Comparison of ENCODE assay signal across 9 mouse cellular contexts in genomic region chr14:32165278-32166061, GRCm38 (mm10). TPM values are rescaled to one million over a fixed set of nuclear protein-coding genes. Genes with fewer than 3 reads are reported as not detected.
DNase-seq lines count a peak whose midpoint lies in the region; ATAC-seq and TF ChIP-seq lines count a peak whose summit lies in the region.
"Had no signal": no experiment of that assay in that cellular context is flagged by ENCODE, and none has a peak within 500 bp of the region (broad histone marks: within the 10 kb centered on the region; RNA-seq: fewer than 3 reads in every experiment).

No protein-coding gene starts in this region.

- TF ChIP-seq EP300 in liver, postnatal 0 days (IDR thresholded peaks at IDR 0.05; ENCODE audit: low read depth): peak; percentile 44; the same call in 1 of the 2 replicates

- peak overlapping the region; percentile 80 for H3K27ac ChIP-seq in heart, embryonic 15.5 days
- H3K27ac ChIP-seq in liver, postnatal 0 days (ENCODE audit: low read depth): peak overlapping the region; percentile 93
- 0 out of 2 replicates have a peak overlapping the region, but pooled peaks have one; percentile 4 for H3K27ac ChIP-seq in neural tube, embryonic 13.5 days (replicated peaks)

- peaks cover 56% of the 10 kb centered on the region for H3K4me1 ChIP-seq in heart, embryonic 15.5 days (replicated peaks)
- H3K4me1 ChIP-seq in liver, postnatal 0 days (ENCODE audit: insufficient read depth): peaks cover 62% of the 10 kb centered on the region
- peaks cover 39% of the 10 kb centered on the region for H3K4me1 ChIP-seq in neural tube, embryonic 13.5 days (replicated peaks)

- H3K4me2 ChIP-seq in heart, embryonic 15.5 days: peak overlapping the region; percentile 91
- peak overlapping the region; percentile 79 for H3K4me2 ChIP-seq in liver, postnatal 0 days (ENCODE audit: low read depth, low read length)
- peak overlapping the region; percentile 77 for H3K4me2 ChIP-seq in neural tube, embryonic 13.5 days

- peak; percentile 81 to 86 for DNase-seq in CD8-positive naive resting alpha-beta T cell, adult 2 months (ENCODE audit: low read depth in 2 of 2, low spot score in 2 of 2)
- peak; percentile 81 for DNase-seq in c-Kit-negative CD71-positive TER-119-positive erythroid progenitor cells, embryonic 14.5 days (ENCODE audit: low read depth, low spot score)
- DNase-seq in fibroblast of lung, adult 2 months (ENCODE audit: low read depth): peak; percentile 36
- DNase-seq in kidney, postnatal 14 days: peak; percentile 93
- DNase-seq in liver, postnatal 0 days: peak; percentile 95
- DNase-seq in testis, postnatal 10 days (ENCODE audit: low spot score): peak; percentile 80

- no peaks in the 10 kb centered on the region for H3K9me3 ChIP-seq in heart, embryonic 15.5 days (replicated peaks)
- no peaks in the 10 kb centered on the region for H3K9me3 ChIP-seq in liver, postnatal 0 days (ENCODE audit: low read length)
- no peaks in the 10 kb centered on the region for H3K9me3 ChIP-seq in neural tube, embryonic 13.5 days

- WGBS in heart, embryonic 15.5 days: under 1% methylated on average over 42 of the region's 42 CpGs
- WGBS in liver, postnatal 0 days (ENCODE audit: insufficient replicate concordance): 6% methylated on average over 42 of the region's 42 CpGs
- WGBS in neural tube, embryonic 13.5 days: 2% methylated on average over 42 of the region's 42 CpGs

- no peak for TF ChIP-seq CTCF in liver, postnatal 0 days (IDR thresholded peaks at IDR 0.05; ENCODE audit: low read depth)

- H3K4me3 ChIP-seq in heart, embryonic 15.5 days: peak overlapping the region; percentile 60
- H3K4me3 ChIP-seq in liver, postnatal 0 days (ENCODE audit: low read depth, low read length): peak overlapping the region; percentile 60
- H3K4me3 ChIP-seq in neural tube, embryonic 13.5 days: peak overlapping the region; percentile 40

- no peaks in the 10 kb centered on the region for H3K27me3 ChIP-seq in heart, embryonic 15.5 days
- no peaks in the 10 kb centered on the region for H3K27me3 ChIP-seq in liver, postnatal 0 days (ENCODE audit: insufficient read depth, low read length)
- H3K27me3 ChIP-seq in neural tube, embryonic 13.5 days: no peaks in the 10 kb centered on the region

- H3K36me3 ChIP-seq in heart, embryonic 15.5 days: no peaks in the 10 kb centered on the region
- H3K36me3 ChIP-seq in liver, postnatal 0 days (replicated peaks; ENCODE audit: insufficient read depth, low read length): peaks cover 12% of the 10 kb centered on the region
- no peaks in the 10 kb centered on the region for H3K36me3 ChIP-seq in neural tube, embryonic 13.5 days

- H3K9ac ChIP-seq in heart, embryonic 15.5 days: peak overlapping the region; percentile 53
- H3K9ac ChIP-seq in liver, postnatal 0 days (replicated peaks): peak overlapping the region; percentile 65
- peak overlapping the region; percentile 68 for H3K9ac ChIP-seq in neural tube, embryonic 13.5 days

- peak; percentile 88 for ATAC-seq in heart, embryonic 15.5 days (replicated peaks; ENCODE audit: insufficient number of reproducible peaks, insufficient read depth, low FRiP score, low read depth)
- peak; percentile 84 for ATAC-seq in liver, postnatal 0 days
- ATAC-seq in neural tube, embryonic 13.5 days (ENCODE audit: low read depth): peak; percentile 50

RNA-seq across cellular contexts. Expression of gene Ncoa4, which starts 5.8 kb away (rescaled TPM):
- 131 and 154 TPM in 2 replicates for polyA plus RNA-seq in heart, embryonic 15.5 days (2015; fragmentation: Nextera tagmentation; extraction: Ambion mirVana)
- 126 and 141 TPM in 2 replicates for polyA plus RNA-seq in liver, postnatal 0 days (2015; fragmentation: Nextera tagmentation; extraction: Ambion mirVana)
- 96.5 and 97.5 TPM in 2 replicates for polyA plus RNA-seq in neural tube, embryonic 13.5 days (2015; fragmentation: Nextera tagmentation; extraction: Ambion mirVana)

RNA-seq across cellular contexts. Expression of gene Msmb, which starts 23.6 kb away (rescaled TPM):
- polyA plus RNA-seq in heart, embryonic 15.5 days (2015; fragmentation: Nextera tagmentation; extraction: Ambion mirVana): not detected in 2 replicates
- 0.22 and 0.44 TPM in 2 replicates for polyA plus RNA-seq in liver, postnatal 0 days (2015; fragmentation: Nextera tagmentation; extraction: Ambion mirVana)
- polyA plus RNA-seq in neural tube, embryonic 13.5 days (2015; fragmentation: Nextera tagmentation; extraction: Ambion mirVana): not detected in 2 replicates
- polyA plus RNA-seq: large intestine, adult 2 months had no signal

RNA-seq across cellular contexts. Expression of gene Timm23, which starts 36.2 kb away (rescaled TPM):
- polyA plus RNA-seq in heart, embryonic 15.5 days (2015; fragmentation: Nextera tagmentation; extraction: Ambion mirVana): 288 and 312 TPM in 2 replicates
- polyA plus RNA-seq in liver, postnatal 0 days (2015; fragmentation: Nextera tagmentation; extraction: Ambion mirVana): 211 and 219 TPM in 2 replicates
- polyA plus RNA-seq in neural tube, embryonic 13.5 days (2015; fragmentation: Nextera tagmentation; extraction: Ambion mirVana): 214 and 235 TPM in 2 replicates

RNA-seq across cellular contexts. Expression of gene Parg, which starts 36.3 kb away (rescaled TPM):
- 23.6 and 26.6 TPM in 2 replicates for polyA plus RNA-seq in heart, embryonic 15.5 days (2015; fragmentation: Nextera tagmentation; extraction: Ambion mirVana)
- polyA plus RNA-seq in liver, postnatal 0 days (2015; fragmentation: Nextera tagmentation; extraction: Ambion mirVana): 7.0 and 7.4 TPM in 2 replicates
- 33.2 and 44.3 TPM in 2 replicates for polyA plus RNA-seq in neural tube, embryonic 13.5 days (2015; fragmentation: Nextera tagmentation; extraction: Ambion mirVana)

Comparison
In these comparisons a context has a peak if more than half of its experiments do, and no peak if none do; other contexts are left out.
1. Peak in every context shown above with its lines: DNase-seq, ATAC-seq, H3K4me3 ChIP-seq and H3K27ac ChIP-seq.
2. DNase-seq: peak in every context shown above with its lines; median percentile 95 in liver, postnatal 0 days; 93 in kidney, postnatal 14 days; 84 in CD8-positive naive resting alpha-beta T cell, adult 2 months; 81 in c-Kit-negative CD71-positive TER-119-positive erythroid progenitor cells, embryonic 14.5 days; 80 in testis, postnatal 10 days; 36 in fibroblast of lung, adult 2 months.
3. H3K27ac ChIP-seq: peak in every context shown above with its lines; median percentile 93 in liver, postnatal 0 days; 80 in heart, embryonic 15.5 days; 4 in neural tube, embryonic 13.5 days.